Mouse (Mus musculus) kidney, postnatal 0 days (tissue): ENCODE data around the gene Fam19a3. TPM values are rescaled to one million over a fixed set of nuclear protein-coding genes. Genes with fewer than 3 reads are reported as not detected.

Experiments
- ATAC-seq: fragments of 200-750 bp; cut with Nextera tagmentation; replicated peaks from 2 replicates; pipeline ENCODE4 v1.8.0; 2017; ENCODE audit warnings: low read depth, moderate number of reproducible peaks, moderate TSS enrichment, moderate library complexity; ENCODE audit not compliant: low FRiP score
- DNase-seq: peaks from one replicate; pipeline ENCODE4 v3.0.0-alpha.2; 2016; ENCODE audit warnings: low spot score
- H3K27ac ChIP-seq: fragments of 300-500 bp; sonication (generic); 2 replicates; pipeline ENCODE4 v1.5.1; 2014; ENCODE audit warnings: mild to moderate bottlenecking
- H3K27me3 ChIP-seq: fragments of 300-500 bp; sonication (generic); 2 replicates; pipeline ENCODE4 v1.6.1; 2014; ENCODE audit warnings: low read length, mixed read lengths; ENCODE audit not compliant: insufficient read depth
- H3K36me3 ChIP-seq: fragments of 300-500 bp; sonication (generic); 2 replicates; pipeline ENCODE4 v1.6.1; 2014; ENCODE audit warnings: low read length, mixed read lengths; ENCODE audit not compliant: insufficient read depth
- H3K4me1 ChIP-seq: fragments of 300-500 bp; sonication (generic); replicated peaks from 2 replicates; pipeline ENCODE4 v1.6.1; 2014; ENCODE audit warnings: antibody characterized with exemption, low read length, mixed read lengths; ENCODE audit not compliant: insufficient read depth
- H3K4me2 ChIP-seq: fragments of 300-500 bp; sonication (generic); 2 replicates; pipeline ENCODE4 v1.6.1; 2014; ENCODE audit warnings: mild to moderate bottlenecking, low read length, moderate library complexity, mixed read lengths
- H3K4me3 ChIP-seq: fragments of 300-500 bp; sonication (generic); replicated peaks from 2 replicates; pipeline ENCODE4 v1.5.1; 2014; ENCODE audit warnings: low read depth, low read length
- H3K9ac ChIP-seq: fragments of 300-500 bp; sonication (generic); 2 replicates; pipeline ENCODE4 v1.6.1; 2014; ENCODE audit warnings: low read depth, low read length
- H3K9me3 ChIP-seq: fragments of 300-500 bp; sonication (generic); replicated peaks from 2 replicates; pipeline ENCODE4 v1.6.1; 2016; ENCODE audit warnings: low read length, inconsistent platforms, mixed read lengths
- CTCF ChIP-seq: IDR thresholded peaks from 2 replicates; pipeline ENCODE4 v1.5.1; 2016; ENCODE audit warnings: antibody characterized with exemption, low read depth, mild to moderate bottlenecking, moderate library complexity
- WGBS: fragments of 180-500 bp; shearing (Covaris S2); extraction: QIAGEN DNeasy Blood & Tissue Kit; methylation state at CpG from one replicate; pipeline ENCODE4 v1.1.7; 2014; 5-methylcytosine and 5-hydroxymethylcytosine counted together
- polyA plus RNA-seq: library from polyadenylated mRNA; unstranded; fragments of >200 nt; fragmentation: Nextera tagmentation; extraction: Ambion mirVana; gene quantifications from 2 replicates; pipeline ENCODE4 v1.2.1, GENCODE M21; 2015

The Fam19a3 gene
- polyA plus RNA-seq, 1 experiment from 2014 or later, result 0.07 TPM

- Histone ChIP-seq H3K9me3 (no peaks in the 10 kb centered on the region), H3K4me2 (no peak overlapping the region), H3K27me3 (no peaks in the 10 kb centered on the region), H3K4me1 (no peaks in the 10 kb centered on the region), H3K9ac (no peak overlapping the region), H3K27ac (no peak overlapping the region), H3K4me3 (no peak overlapping the region), H3K36me3 (no peaks in the 10 kb centered on the region)
- ATAC-seq (peak; percentile 36), DNase-seq (peak; percentile 27)
- no peak for TF ChIP-seq CTCF
- WGBS, result 30% methylated on average over 3 of the region's 3 CpGs
Observed at GRCm38 (mm10) chr3:104732907-104733306, 48.7 kb downstream of the Fam19a3 start.

GRCm38 (mm10) chr3:104729270-104729839, 52.3 kb downstream of the Fam19a3 start:
- H3K4me3 ChIP-seq, result no peak overlapping the region
- H3K27ac ChIP-seq, result no peak overlapping the region
- 67% methylated on average over 6 of the region's 6 CpGs for WGBS
- no peak overlapping the region for H3K9ac ChIP-seq
- no peak for DNase-seq
- TF ChIP-seq CTCF, result no peak
- no peak for ATAC-seq
- no peaks in the 10 kb centered on the region for H3K36me3 ChIP-seq
- no peaks in the 10 kb centered on the region for H3K9me3 ChIP-seq
- H3K27me3 ChIP-seq, result no peaks in the 10 kb centered on the region
- H3K4me2 ChIP-seq, result no peak overlapping the region
- no peaks in the 10 kb centered on the region for H3K4me1 ChIP-seq

Other genes starting within 250 kb of the Fam19a3 start
- gene Slc16a1, start 143.2 kb downstream of the Fam19a3 start, polyA plus RNA-seq, result 39.6 and 43.2 TPM in 2 replicates
- gene Ppm1j, start 784 bp downstream of the Fam19a3 start, polyA plus RNA-seq, result 4.8 and 7.7 TPM in 2 replicates
- 119 and 128 TPM in 2 replicates for gene Rhoc, start 6.5 kb upstream of the Fam19a3 start, polyA plus RNA-seq
- gene Mov10, start 36.7 kb upstream of the Fam19a3 start, polyA plus RNA-seq, result 38.4 and 42.6 TPM in 2 replicates
- 30.9 and 34.2 TPM in 2 replicates for gene St7l, start 82.2 kb upstream of the Fam19a3 start, polyA plus RNA-seq
- 119 and 131 TPM in 2 replicates for gene Capza1, start 82.7 kb upstream of the Fam19a3 start, polyA plus RNA-seq
- 0.43 and 0.59 TPM in 2 replicates for gene Wnt2b, start 180.1 kb upstream of the Fam19a3 start, polyA plus RNA-seq